Comparison of ENCODE assay signal across 10 mouse cellular contexts in genomic region chr10:123254299-123254698, GRCm38 (mm10). TPM values are rescaled to one million over a fixed set of nuclear protein-coding genes. Genes with fewer than 3 reads are reported as not detected.
DNase-seq lines count a peak whose midpoint lies in the region; ATAC-seq lines count a peak whose summit lies in the region.
"Had no signal": no experiment of that assay in that cellular context is flagged by ENCODE, and none has a peak within 500 bp of the region (broad histone marks: within the 10 kb centered on the region; RNA-seq: fewer than 3 reads in every experiment).

No protein-coding gene starts in this region.

- no peak overlapping the region for H3K9ac ChIP-seq in embryonic facial prominence, embryonic 11.5 days (replicated peaks; ENCODE audit: low read length)
- H3K9ac ChIP-seq: heart, embryonic 15.5 days; liver, embryonic 13.5 days had no signal

- H3K36me3 ChIP-seq in embryonic facial prominence, embryonic 11.5 days (replicated peaks; ENCODE audit: control insufficient read depth, insufficient read depth, low read depth, low read length), result no peaks in the 10 kb centered on the region
- H3K36me3 ChIP-seq in embryonic facial prominence, embryonic 10.5 days (replicated peaks), result no peaks in the 10 kb centered on the region
- H3K36me3 ChIP-seq: heart, embryonic 15.5 days; liver, embryonic 13.5 days had no signal

- no peaks in the 10 kb centered on the region for H3K9me3 ChIP-seq in embryonic facial prominence, embryonic 11.5 days (replicated peaks; ENCODE audit: control insufficient read depth, low read length)
- no peaks in the 10 kb centered on the region for H3K9me3 ChIP-seq in embryonic facial prominence, embryonic 10.5 days
- H3K9me3 ChIP-seq: heart, embryonic 15.5 days; liver, embryonic 13.5 days had no signal

- H3K27me3 ChIP-seq in embryonic facial prominence, embryonic 11.5 days (ENCODE audit: control insufficient read depth, insufficient read depth, low read length), result no peaks in the 10 kb centered on the region
- no peaks in the 10 kb centered on the region for H3K27me3 ChIP-seq in embryonic facial prominence, embryonic 10.5 days (replicated peaks; ENCODE audit: low read depth, poor library complexity, severe bottlenecking)
- H3K27me3 ChIP-seq: heart, embryonic 15.5 days; liver, embryonic 13.5 days had no signal

- intact Hi-C loops in left cerebral cortex, postnatal 14 days (cut with DNase I), result no loop called here
- intact Hi-C loops in heart, postnatal 36 days (cut with DNase I), result no loop called here

- ATAC-seq in embryonic facial prominence, embryonic 11.5 days (replicated peaks; ENCODE audit: insufficient number of reproducible peaks, low FRiP score, low TSS enrichment, low read depth), result no peak

- no peak overlapping the region for H3K27ac ChIP-seq in embryonic facial prominence, embryonic 11.5 days (replicated peaks; ENCODE audit: low read depth, low read length)
- H3K27ac ChIP-seq in embryonic facial prominence, embryonic 10.5 days (replicated peaks), result no peak overlapping the region
- H3K27ac ChIP-seq: heart, embryonic 15.5 days; liver, embryonic 13.5 days had no signal

- no peak overlapping the region for H3K4me3 ChIP-seq in embryonic facial prominence, embryonic 11.5 days (ENCODE audit: low read depth, low read length)
- no peak overlapping the region for H3K4me3 ChIP-seq in embryonic facial prominence, embryonic 10.5 days
- H3K4me3 ChIP-seq: heart, embryonic 15.5 days; liver, embryonic 13.5 days had no signal

- 36% methylated on average over 5 of the region's 5 CpGs for WGBS in embryonic facial prominence, embryonic 11.5 days
- WGBS in embryonic facial prominence, embryonic 10.5 days, result 35% methylated on average over 5 of the region's 5 CpGs

- peak; percentile 69 for DNase-seq in embryonic facial prominence, embryonic 11.5 days (ENCODE audit: low spot score)
- no peak for DNase-seq in embryonic facial prominence, embryonic 10.5 days (ENCODE audit: low spot score)
- peak; percentile 56 to 59 for DNase-seq in left cerebral cortex, postnatal 14 days (ENCODE audit: low spot score in 2 of 2)
- DNase-seq in left cerebral cortex, adult 8-10 months (ENCODE audit: low spot score in 2 of 2), result no peak
- DNase-seq in A20 (ENCODE audit: low read depth, low spot score), result peak; percentile 34
- peak; percentile 53 for DNase-seq in embryo, embryonic 10.5 days (ENCODE audit: low spot score)
- DNase-seq in ovary, adult 18-20 months (ENCODE audit: low spot score), result no peak
- no peak for DNase-seq in heart, postnatal 36 days
- DNase-seq: liver, embryonic 13.5 days had no signal

- H3K4me2 ChIP-seq in embryonic facial prominence, embryonic 11.5 days (ENCODE audit: low read depth, low read length), result no peak overlapping the region
- H3K4me2 ChIP-seq: heart, embryonic 15.5 days; liver, embryonic 13.5 days had no signal

- H3K4me1 ChIP-seq in embryonic facial prominence, embryonic 11.5 days (ENCODE audit: control insufficient read depth, insufficient read depth, low read length), result no peaks in the 10 kb centered on the region
- 0 out of 2 replicates have a peak, but pooled peaks cover 4% of the 10 kb centered on the region for H3K4me1 ChIP-seq in embryonic facial prominence, embryonic 10.5 days
- H3K4me1 ChIP-seq: heart, embryonic 15.5 days; liver, embryonic 13.5 days had no signal

RNA-seq across cellular contexts. Expression of gene Fam19a2, which starts 9.5 kb away (rescaled TPM):
- 7.8 and 8.2 TPM in 2 replicates for polyA plus RNA-seq in embryonic facial prominence, embryonic 11.5 days (2014; fragmentation: Nextera tagmentation; extraction: Ambion mirVana)
- polyA plus RNA-seq in embryonic facial prominence, embryonic 10.5 days (2016; fragmentation: Nextera tagmentation; extraction: Ambion mirVana), result 2.5 and 5.1 TPM in 2 replicates
- total RNA-seq in left cerebral cortex, postnatal 14 days (2021), result 10 to 100 TPM; 71.4 to 79.2 TPM
- total RNA-seq in left cerebral cortex, adult 8-10 months (2022), result 10 to 100 TPM; 44.0 to 52.3 (median 49.0) TPM
- under 1 TPM in 1 of 2 experiments, not detected in 1; 0.08 TPM for total RNA-seq in heart, postnatal 36 days (2021)

RNA-seq across cellular contexts. Expression of gene Usp15, which starts 57.5 kb away (rescaled TPM):
- polyA plus RNA-seq in embryonic facial prominence, embryonic 11.5 days (2014; fragmentation: Nextera tagmentation; extraction: Ambion mirVana), result 76.8 and 81.2 TPM in 2 replicates
- 79.1 and 86.5 TPM in 2 replicates for polyA plus RNA-seq in embryonic facial prominence, embryonic 10.5 days (2016; fragmentation: Nextera tagmentation; extraction: Ambion mirVana)
- 100 to 1,000 TPM; 101 to 113 TPM for total RNA-seq in left cerebral cortex, postnatal 14 days (2021)
- total RNA-seq in left cerebral cortex, adult 8-10 months (2022), result 10 to 100 TPM; 89.5 to 97.6 (median 94.6) TPM
- 100 to 1,000 TPM in 1 of 2 experiments, 10 to 100 TPM in 1; 89.0 to 105 TPM for total RNA-seq in heart, postnatal 36 days (2021)

Comparison
In these comparisons a context has a peak if more than half of its experiments do, and no peak if none do; other contexts are left out.
1. DNase-seq: peak in embryonic facial prominence, embryonic 11.5 days (single experiment), left cerebral cortex, postnatal 14 days (2 of 2), A20 (single experiment) and embryo, embryonic 10.5 days (single experiment); none in embryonic facial prominence, embryonic 10.5 days (single experiment), left cerebral cortex, adult 8-10 months (0 of 2), ovary, adult 18-20 months (single experiment) and heart, postnatal 36 days (0 of 2).
2. RNA of gene Fam19a2, which starts 9.5 kb away (total RNA-seq): 71.4 to 79.2 TPM in left cerebral cortex, postnatal 14 days and 44.0 to 52.3 TPM in left cerebral cortex, adult 8-10 months; 0.08 TPM in heart, postnatal 36 days; every median in the first group is over 10 times any median in the second.